Mouse (Mus musculus): ENCODE results near the gene Spi1. TPM values are rescaled to one million over a fixed set of nuclear protein-coding genes. Genes with fewer than 3 reads are reported as not detected.

Gene Spi1
- polyA plus RNA-seq, 2 experiments = 10.6 to 14.1 TPM

GRCm38 (mm10) chr2:91082844-91083243 lies 654 bp downstream of the Spi1 start:
- 59% methylated on average over 9 of the region's 11 CpGs for WGBS
- no peaks in the 10 kb centered on the region for H3K36me3 ChIP-seq (ENCODE audit: control insufficient read depth, insufficient read depth, low read length)
- no peak overlapping the region for H3K9ac ChIP-seq (ENCODE audit: low read depth, low read length, severe bottlenecking)
- H3K27me3 ChIP-seq (ENCODE audit: control insufficient read depth, insufficient read depth, low read length) = no peaks in the 10 kb centered on the region
- no peak overlapping the region for H3K27ac ChIP-seq (replicated peaks; ENCODE audit: low read depth, low read length)
- TF ChIP-seq POLR2A (IDR thresholded peaks at IDR 0.05; ENCODE audit: borderline replicate concordance, extremely low read depth, insufficient read depth, insufficient read length) = no peak
- H3K4me1 ChIP-seq (ENCODE audit: control insufficient read depth, insufficient read depth, low read length) = no peaks in the 10 kb centered on the region
- DNase-seq (ENCODE audit: low spot score) (no peak), ATAC-seq (ENCODE audit: low FRiP score, low read depth) (no peak)
- no peaks in the 10 kb centered on the region for H3K9me3 ChIP-seq (ENCODE audit: control insufficient read depth, low read length)
- no peak overlapping the region for H3K4me2 ChIP-seq (replicated peaks; ENCODE audit: low read depth, low read length, severe bottlenecking)
- H3K4me3 ChIP-seq (replicated peaks; ENCODE audit: low read length) = no peak overlapping the region

DNA sequence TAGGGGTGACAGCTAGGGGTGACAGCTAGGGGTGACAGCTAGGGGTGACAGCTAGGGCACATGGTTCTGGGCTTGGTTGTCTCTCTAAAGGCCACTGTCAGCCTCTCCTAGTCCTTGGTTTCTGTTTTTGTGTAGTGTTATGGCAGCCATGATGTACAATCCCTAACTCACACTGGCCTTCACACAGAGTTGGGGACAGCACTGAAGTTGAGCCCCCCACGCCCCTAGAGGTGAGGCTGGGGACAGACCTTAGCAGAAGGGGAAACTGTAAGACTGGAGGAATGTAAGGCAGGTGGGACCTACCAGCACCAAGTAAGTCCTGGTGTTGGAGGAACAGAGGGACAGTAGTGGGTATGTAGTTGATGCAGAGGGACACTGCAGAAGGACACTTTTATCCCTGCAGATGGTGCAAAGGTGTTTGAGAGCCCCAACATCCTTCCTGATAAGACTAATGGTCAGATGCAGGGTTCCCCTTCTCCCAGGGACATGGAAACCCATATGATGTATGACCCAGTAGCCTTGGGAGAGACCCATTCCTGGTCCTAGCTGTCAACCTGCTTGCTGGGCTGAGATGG lies 1.3 kb downstream of the Spi1 start:
- H3K9ac ChIP-seq (ENCODE audit: low read depth, low read length, severe bottlenecking) = no peak overlapping the region
- no peak overlapping the region for H3K4me2 ChIP-seq (replicated peaks; ENCODE audit: low read depth, low read length, severe bottlenecking)
- ATAC-seq (ENCODE audit: low FRiP score, low read depth) (no peak), DNase-seq (ENCODE audit: low spot score) (no peak)
- H3K27me3 ChIP-seq (ENCODE audit: control insufficient read depth, insufficient read depth, low read length) = no peaks in the 10 kb centered on the region
- no peaks in the 10 kb centered on the region for H3K36me3 ChIP-seq (ENCODE audit: control insufficient read depth, insufficient read depth, low read length)
- no peak for TF ChIP-seq POLR2A (IDR thresholded peaks at IDR 0.05; ENCODE audit: borderline replicate concordance, extremely low read depth, insufficient read depth, insufficient read length)
- H3K4me3 ChIP-seq (replicated peaks; ENCODE audit: low read length) = no peak overlapping the region
- no peak overlapping the region for H3K27ac ChIP-seq (replicated peaks; ENCODE audit: low read depth, low read length)
- WGBS = 38% methylated on average over 1 of the region's 1 CpGs
- H3K9me3 ChIP-seq (ENCODE audit: control insufficient read depth, low read length) = no peaks in the 10 kb centered on the region
- H3K4me1 ChIP-seq (ENCODE audit: control insufficient read depth, insufficient read depth, low read length) = no peaks in the 10 kb centered on the region

DNA sequence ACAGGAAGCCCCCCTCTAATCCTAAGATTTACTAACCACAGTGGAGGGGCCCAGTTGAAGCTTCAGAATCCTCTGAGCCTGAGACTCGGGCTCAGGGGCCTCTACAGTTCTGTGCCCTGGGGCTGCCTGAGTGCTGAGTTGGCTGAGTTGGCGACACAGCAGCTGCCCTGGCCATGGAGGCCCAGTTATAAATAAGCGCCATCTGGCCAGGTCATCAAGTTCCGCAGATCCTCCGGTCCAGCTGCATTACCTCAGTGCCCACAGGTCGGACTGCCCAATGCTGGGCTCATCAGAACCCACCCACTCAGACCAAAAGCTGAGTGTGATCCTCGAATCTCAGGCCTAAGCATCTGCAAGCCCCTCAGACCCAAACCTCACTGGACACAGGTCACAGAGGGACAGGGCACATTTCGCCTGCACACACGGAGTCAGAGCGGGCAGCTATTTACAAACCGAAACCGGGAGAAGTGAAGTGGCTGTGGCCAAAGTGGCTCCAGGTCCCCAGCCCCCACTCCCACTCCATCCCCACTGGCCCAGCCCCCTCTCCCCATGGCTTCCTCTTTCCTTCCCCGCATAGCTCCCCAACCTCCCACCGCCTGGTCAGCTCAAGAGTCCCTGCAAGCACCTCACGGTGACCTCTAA lies 2.1 kb downstream of the Spi1 start:
- H3K4me2 ChIP-seq (replicated peaks; ENCODE audit: low read depth, low read length, severe bottlenecking) = no peak overlapping the region
- no peak overlapping the region for H3K27ac ChIP-seq (replicated peaks; ENCODE audit: low read depth, low read length)
- DNase-seq (ENCODE audit: low spot score) (no peak), ATAC-seq (ENCODE audit: low FRiP score, low read depth) (no peak)
- H3K27me3 ChIP-seq (ENCODE audit: control insufficient read depth, insufficient read depth, low read length) = no peaks in the 10 kb centered on the region
- H3K4me3 ChIP-seq (replicated peaks; ENCODE audit: low read length) = no peak overlapping the region
- no peak for TF ChIP-seq POLR2A (IDR thresholded peaks at IDR 0.05; ENCODE audit: borderline replicate concordance, extremely low read depth, insufficient read depth, insufficient read length)
- H3K9ac ChIP-seq (ENCODE audit: low read depth, low read length, severe bottlenecking) = no peak overlapping the region
- 74% methylated on average over 15 of the region's 15 CpGs for WGBS
- H3K4me1 ChIP-seq (ENCODE audit: control insufficient read depth, insufficient read depth, low read length) = no peaks in the 10 kb centered on the region
- H3K36me3 ChIP-seq (ENCODE audit: control insufficient read depth, insufficient read depth, low read length) = no peaks in the 10 kb centered on the region
- no peaks in the 10 kb centered on the region for H3K9me3 ChIP-seq (ENCODE audit: control insufficient read depth, low read length)

GRCm38 (mm10) chr2:91085494-91086391 lies 3.6 kb downstream of the Spi1 start:
- Histone ChIP-seq H3K27ac (replicated peaks; ENCODE audit: low read depth, low read length) (no peak overlapping the region), H3K27me3 (ENCODE audit: control insufficient read depth, insufficient read depth, low read length) (no peaks in the 10 kb centered on the region), H3K36me3 (ENCODE audit: control insufficient read depth, insufficient read depth, low read length) (no peaks in the 10 kb centered on the region), H3K4me2 (replicated peaks; ENCODE audit: low read depth, low read length, severe bottlenecking) (no peak overlapping the region), H3K9ac (ENCODE audit: low read depth, low read length, severe bottlenecking) (no peak overlapping the region), H3K9me3 (ENCODE audit: control insufficient read depth, low read length) (no peaks in the 10 kb centered on the region), H3K4me1 (ENCODE audit: control insufficient read depth, insufficient read depth, low read length) (no peaks in the 10 kb centered on the region), H3K4me3 (replicated peaks; ENCODE audit: low read length) (no peak overlapping the region)
- ATAC-seq (ENCODE audit: low FRiP score, low read depth) (no peak), DNase-seq (ENCODE audit: low spot score) (no peak)
- WGBS = 89% methylated on average over 14 of the region's 14 CpGs
- no peak for TF ChIP-seq POLR2A (IDR thresholded peaks at IDR 0.05; ENCODE audit: borderline replicate concordance, extremely low read depth, insufficient read depth, insufficient read length)

DNA sequence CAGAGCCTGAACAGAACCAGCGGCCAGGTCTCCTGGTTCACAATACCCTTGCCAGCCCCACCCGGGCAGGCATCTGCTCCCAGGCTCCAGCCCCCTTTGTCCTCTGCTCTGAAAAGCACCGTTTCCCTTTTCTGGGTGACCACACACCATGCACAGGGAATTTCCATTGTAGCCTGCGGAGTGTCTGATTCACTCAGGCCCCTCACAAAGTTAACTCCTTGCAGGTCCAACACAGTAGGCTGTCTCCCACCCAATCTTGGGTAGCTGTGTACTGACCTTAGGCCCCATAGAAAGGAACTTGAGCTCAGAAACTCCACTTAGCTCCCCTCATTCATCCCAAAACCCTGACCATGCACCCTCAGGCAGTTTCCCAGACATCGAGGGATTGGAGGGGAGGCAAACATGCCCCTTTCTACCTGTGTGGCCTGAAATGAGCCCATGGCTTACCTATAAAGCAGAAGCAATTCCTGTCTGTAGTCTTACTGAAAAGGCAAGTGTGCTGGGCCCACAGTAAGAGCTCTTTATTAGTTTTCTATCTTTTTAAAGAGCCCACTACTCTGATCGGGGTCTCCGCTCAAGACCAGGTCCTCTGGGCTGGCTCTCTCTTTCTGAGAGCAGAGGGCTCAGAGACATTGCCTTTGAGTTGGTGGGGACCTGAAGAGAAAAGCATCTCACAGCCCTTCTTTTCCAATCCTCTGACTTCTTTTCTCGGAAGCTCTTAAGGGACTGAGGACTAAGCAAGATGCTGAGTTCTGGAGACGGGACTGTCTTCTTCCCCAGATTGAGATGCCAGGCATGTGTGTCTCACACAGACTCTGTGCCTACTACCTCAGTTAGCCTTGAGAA lies 4.4 kb downstream of the Spi1 start:
- DNase-seq (ENCODE audit: low spot score) (no peak), ATAC-seq (ENCODE audit: low FRiP score, low read depth) (no peak)
- Histone ChIP-seq H3K9me3 (ENCODE audit: control insufficient read depth, low read length) (no peaks in the 10 kb centered on the region), H3K27me3 (ENCODE audit: control insufficient read depth, insufficient read depth, low read length) (no peaks in the 10 kb centered on the region), H3K4me1 (ENCODE audit: control insufficient read depth, insufficient read depth, low read length) (no peaks in the 10 kb centered on the region), H3K9ac (ENCODE audit: low read depth, low read length, severe bottlenecking) (no peak overlapping the region), H3K4me2 (replicated peaks; ENCODE audit: low read depth, low read length, severe bottlenecking) (no peak overlapping the region), H3K4me3 (replicated peaks; ENCODE audit: low read length) (no peak overlapping the region), H3K36me3 (ENCODE audit: control insufficient read depth, insufficient read depth, low read length) (no peaks in the 10 kb centered on the region), H3K27ac (replicated peaks; ENCODE audit: low read depth, low read length) (no peak overlapping the region)
- 65% methylated on average over 9 of the region's 9 CpGs for WGBS
- no peak for TF ChIP-seq POLR2A (IDR thresholded peaks at IDR 0.05; ENCODE audit: borderline replicate concordance, extremely low read depth, insufficient read depth, insufficient read length)

Measured in limb, embryonic 14.5 days (tissue).